In genomic region chr1:91714266-91714665, GRCm38 (mm10) we compare ENCODE assay signal across 19 mouse cellular contexts.
DNase-seq lines count a peak whose midpoint lies in the region; ATAC-seq lines count a peak whose summit lies in the region.
"Had no signal": no experiment of that assay in that cellular context is flagged by ENCODE, and none has a peak within 500 bp of the region (broad histone marks: within the 10 kb centered on the region; RNA-seq: fewer than 3 reads in every experiment).

No protein-coding gene starts in this region.

- no peak overlapping the region for H3K27ac ChIP-seq in lung, embryonic 16.5 days (ENCODE audit: low read length)
- no peak overlapping the region for H3K27ac ChIP-seq in embryonic facial prominence, embryonic 14.5 days (replicated peaks; ENCODE audit: low read depth, low read length)
- no peak overlapping the region for H3K27ac ChIP-seq in hindbrain, embryonic 16.5 days (ENCODE audit: low read depth, low read length)
- H3K27ac ChIP-seq: forebrain, embryonic 15.5 days; hindbrain, postnatal 0 days; kidney, postnatal 0 days; midbrain, embryonic 15.5 days had no signal

- intact Hi-C loops in left cerebral cortex, postnatal 14 days (cut with DNase I), result no loop called here

- peaks cover 9% of the 10 kb centered on the region for H3K4me1 ChIP-seq in lung, embryonic 16.5 days (replicated peaks; ENCODE audit: control insufficient read depth, insufficient read depth, low read length)
- peaks cover 8% of the 10 kb centered on the region for H3K4me1 ChIP-seq in embryonic facial prominence, embryonic 14.5 days (ENCODE audit: control insufficient read depth, insufficient read depth, low read length)
- no peaks in the 10 kb centered on the region for H3K4me1 ChIP-seq in hindbrain, embryonic 16.5 days (ENCODE audit: control insufficient read depth, insufficient read depth, low read depth, low read length)
- H3K4me1 ChIP-seq: midbrain, embryonic 15.5 days had no signal

- ATAC-seq in lung, embryonic 16.5 days (ENCODE audit: low read depth), result 0 out of 2 replicates have a peak, but pooled peaks have one; percentile 18
- ATAC-seq in embryonic facial prominence, embryonic 14.5 days (ENCODE audit: low read depth), result no peak
- ATAC-seq in hindbrain, embryonic 16.5 days, result no peak
- ATAC-seq: forebrain, embryonic 15.5 days; hindbrain, postnatal 0 days; midbrain, embryonic 15.5 days had no signal

- no peak overlapping the region for H3K9ac ChIP-seq in lung, embryonic 16.5 days (ENCODE audit: low read length)
- no peak overlapping the region for H3K9ac ChIP-seq in embryonic facial prominence, embryonic 14.5 days (ENCODE audit: low read depth, low read length)
- H3K9ac ChIP-seq in hindbrain, embryonic 16.5 days (ENCODE audit: low read depth, low read length), result no peak overlapping the region
- H3K9ac ChIP-seq: forebrain, embryonic 15.5 days; heart, embryonic 12.5 days; lung, embryonic 14.5 days; midbrain, embryonic 15.5 days had no signal

- H3K4me3 ChIP-seq in lung, embryonic 16.5 days (ENCODE audit: low read length), result no peak overlapping the region
- no peak overlapping the region for H3K4me3 ChIP-seq in embryonic facial prominence, embryonic 14.5 days (ENCODE audit: low read depth, low read length)
- H3K4me3 ChIP-seq in hindbrain, embryonic 16.5 days (ENCODE audit: low read length), result no peak overlapping the region
- H3K4me3 ChIP-seq: forebrain, embryonic 15.5 days; heart, embryonic 12.5 days; midbrain, embryonic 15.5 days; myocyte had no signal

- peak; percentile 85 for DNase-seq in heart, adult 11 months
- no peak for DNase-seq in heart, postnatal 4 days
- no peak for DNase-seq in lung, postnatal 14 days
- DNase-seq in adrenal gland, postnatal 14 days, result peak; percentile 66
- peak; percentile 32 for DNase-seq in embryonic facial prominence, embryonic 14.5 days (ENCODE audit: low spot score)
- DNase-seq in left cerebral cortex, postnatal 14 days (ENCODE audit: low spot score in 2 of 2), result no peak
- DNase-seq: cerebellum, adult 8-10 months; kidney, adult 18-20 months; lung, embryonic 14.5 days; retina, postnatal 1 day; thymus, postnatal 14 days had no signal

- 71% methylated on average over 6 of the region's 6 CpGs for WGBS in lung, embryonic 16.5 days
- WGBS in embryonic facial prominence, embryonic 14.5 days, result 70% methylated on average over 6 of the region's 6 CpGs
- WGBS in hindbrain, embryonic 16.5 days, result 87% methylated on average over 6 of the region's 6 CpGs

- no peaks in the 10 kb centered on the region for H3K27me3 ChIP-seq in lung, embryonic 16.5 days (ENCODE audit: control insufficient read depth, insufficient read depth, low read depth, low read length)
- H3K27me3 ChIP-seq in embryonic facial prominence, embryonic 14.5 days (replicated peaks; ENCODE audit: control insufficient read depth, insufficient read depth, low read length), result no peaks in the 10 kb centered on the region
- no peaks in the 10 kb centered on the region for H3K27me3 ChIP-seq in hindbrain, embryonic 16.5 days (replicated peaks; ENCODE audit: control insufficient read depth, insufficient read depth, low read length)
- H3K27me3 ChIP-seq: forebrain, embryonic 15.5 days; midbrain, embryonic 15.5 days had no signal

- no peaks in the 10 kb centered on the region for H3K36me3 ChIP-seq in lung, embryonic 16.5 days (ENCODE audit: control insufficient read depth, insufficient read depth, low read length)
- H3K36me3 ChIP-seq in embryonic facial prominence, embryonic 14.5 days (ENCODE audit: control insufficient read depth, insufficient read depth, low read length), result no peaks in the 10 kb centered on the region
- no peaks in the 10 kb centered on the region for H3K36me3 ChIP-seq in hindbrain, embryonic 16.5 days (ENCODE audit: control insufficient read depth, insufficient read depth, low read length)
- H3K36me3 ChIP-seq: forebrain, embryonic 15.5 days; heart, embryonic 12.5 days; midbrain, embryonic 15.5 days had no signal

- no peak overlapping the region for H3K4me2 ChIP-seq in lung, embryonic 16.5 days (ENCODE audit: low read depth, low read length)
- H3K4me2 ChIP-seq in embryonic facial prominence, embryonic 14.5 days (ENCODE audit: low read depth, low read length), result no peak overlapping the region
- no peak overlapping the region for H3K4me2 ChIP-seq in hindbrain, embryonic 16.5 days (ENCODE audit: low read length)
- H3K4me2 ChIP-seq: forebrain, embryonic 15.5 days; heart, embryonic 12.5 days; lung, embryonic 14.5 days; midbrain, embryonic 15.5 days had no signal

- H3K9me3 ChIP-seq in lung, embryonic 16.5 days (ENCODE audit: control insufficient read depth, low read length), result no peaks in the 10 kb centered on the region
- H3K9me3 ChIP-seq in embryonic facial prominence, embryonic 14.5 days (ENCODE audit: control insufficient read depth, low read length), result no peaks in the 10 kb centered on the region
- no peaks in the 10 kb centered on the region for H3K9me3 ChIP-seq in hindbrain, embryonic 16.5 days (ENCODE audit: control insufficient read depth, low read length)
- H3K9me3 ChIP-seq: forebrain, embryonic 15.5 days; heart, embryonic 12.5 days; midbrain, embryonic 15.5 days had no signal

Comparison
In these comparisons a context has a peak if more than half of its experiments do, and no peak if none do; other contexts are left out.
1. DNase-seq: peak in heart, adult 11 months (single experiment), adrenal gland, postnatal 14 days (single experiment) and embryonic facial prominence, embryonic 14.5 days (single experiment); none in heart, postnatal 4 days (single experiment), lung, postnatal 14 days (single experiment) and left cerebral cortex, postnatal 14 days (0 of 2).